Mouse (Mus musculus) lung, postnatal 0 days (tissue): ENCODE results near the gene Kcnk10.

Experiments used
- CTCF ChIP-seq: IDR thresholded peaks from 2 replicates; pipeline ENCODE4 v1.5.1; 2016; ENCODE audit warnings: antibody characterized with exemption, mild to moderate bottlenecking
- EP300 ChIP-seq: IDR thresholded peaks from 2 replicates; pipeline ENCODE4 v1.6.1; 2016; ENCODE audit warnings: antibody characterized with exemption, mild to moderate bottlenecking, control low read depth

- TF ChIP-seq EP300 (no peak), CTCF (no peak)
These were observed 110.3 kb downstream of the Kcnk10 start for GRCm38 (mm10) chr12:98467793-98468192.
